Mouse (Mus musculus) spleen, postnatal 4 days (tissue): Measurements from ENCODE around the gene Gm960.
"Not testable (repeated sequence)": the region's sequence is repeated elsewhere in the genome, so short reads cannot be mapped to it uniquely, and the experiment has no call there.

Experiments
- DNase-seq, 2 experiments: peaks; one replicate each; pipeline ENCODE4 v3.0.0; 2022; ENCODE audit warnings: low spot score in 2 of 2

Gm960 gene

GRCm38 (mm10) chr19:4593792-4594522, 104.5 kb downstream of the Gm960 start:
- no peak for DNase-seq

GRCm38 (mm10) chr19:4590025-4590424, 108.4 kb downstream of the Gm960 start:
- DNase-seq = no peak

GRCm38 (mm10) chr19:4589081-4589480, 109.4 kb downstream of the Gm960 start:
- DNase-seq = no peak

GRCm38 (mm10) chr19:4588430-4588829, 110.0 kb downstream of the Gm960 start:
- no peak for DNase-seq

GRCm38 (mm10) chr19:4587426-4587825, 111.0 kb downstream of the Gm960 start:
- DNase-seq = no peak

- DNase-seq = not testable (repeated sequence)
Observed at GRCm38 (mm10) chr19:4586783-4587182, 111.7 kb downstream of the Gm960 start.

GRCm38 (mm10) chr19:4583856-4584255, 114.6 kb downstream of the Gm960 start:
- DNase-seq = no peak

GRCm38 (mm10) chr19:4579296-4579695, 119.2 kb downstream of the Gm960 start:
- no peak for DNase-seq

- DNase-seq = no peak
Observed at GRCm38 (mm10) chr19:4578799-4579198, 119.7 kb downstream of the Gm960 start.
